Mouse (Mus musculus): ENCODE data around the gene Khdc1a. TPM values are rescaled to one million over a fixed set of nuclear protein-coding genes. Genes with fewer than 3 reads are reported as not detected.
"Not testable (repeated sequence)": the region's sequence is repeated elsewhere in the genome, so short reads cannot be mapped to it uniquely, and the experiment has no call there.

The Khdc1a gene
- total RNA-seq (2014; fragmentation: Nextera tagmentation) (not detected in 2 replicates), total RNA-seq (2017) (not detected in 2 replicates)

GRCm38 (mm10) chr1:21349341-21349740 is at the start of gene Khdc1a:
Gene Khdc1a, plus strand, starts transcription at chr1:21349641.
- no peak for ATAC-seq (replicated peaks; ENCODE audit: low FRiP score, low TSS enrichment, poor library complexity, severe bottlenecking)

- no peak for ATAC-seq (replicated peaks; ENCODE audit: low FRiP score, low TSS enrichment, poor library complexity, severe bottlenecking)
These were observed 49.6 kb upstream of the Khdc1a start for GRCm38 (mm10) chr1:21299826-21300225.

- no peak for ATAC-seq (replicated peaks; ENCODE audit: low FRiP score, low TSS enrichment, poor library complexity, severe bottlenecking)
These were observed 47.8 kb upstream of the Khdc1a start for GRCm38 (mm10) chr1:21301686-21302085.

- no peak for ATAC-seq (replicated peaks; ENCODE audit: low FRiP score, low TSS enrichment, poor library complexity, severe bottlenecking)
These were observed 45.3 kb upstream of the Khdc1a start for GRCm38 (mm10) chr1:21304174-21304573.

- no peak for ATAC-seq (replicated peaks; ENCODE audit: low FRiP score, low TSS enrichment, poor library complexity, severe bottlenecking)
These were observed 44.8 kb upstream of the Khdc1a start for GRCm38 (mm10) chr1:21304646-21305045.

- ATAC-seq (replicated peaks; ENCODE audit: low FRiP score, low TSS enrichment, poor library complexity, severe bottlenecking), result no peak
These were observed 44.0 kb upstream of the Khdc1a start for GRCm38 (mm10) chr1:21305443-21305842.

GRCm38 (mm10) chr1:21314336-21314735 is 35.1 kb upstream of the Khdc1a start:
- ATAC-seq (replicated peaks; ENCODE audit: low FRiP score, low TSS enrichment, poor library complexity, severe bottlenecking), result no peak

- no peak for ATAC-seq (replicated peaks; ENCODE audit: low FRiP score, low TSS enrichment, poor library complexity, severe bottlenecking)
These were observed 33.7 kb upstream of the Khdc1a start for GRCm38 (mm10) chr1:21315756-21316155.

GRCm38 (mm10) chr1:21316305-21316704 is 33.1 kb upstream of the Khdc1a start:
- peak; percentile 88 for ATAC-seq (replicated peaks; ENCODE audit: low FRiP score, low TSS enrichment, poor library complexity, severe bottlenecking)

- ATAC-seq (replicated peaks; ENCODE audit: low FRiP score, low TSS enrichment, poor library complexity, severe bottlenecking), result no peak
These were observed 31.2 kb upstream of the Khdc1a start for GRCm38 (mm10) chr1:21318202-21318601.

GRCm38 (mm10) chr1:21320271-21320670 is 29.2 kb upstream of the Khdc1a start:
- ATAC-seq (replicated peaks; ENCODE audit: low FRiP score, low TSS enrichment, poor library complexity, severe bottlenecking), result not testable (repeated sequence)

- ATAC-seq (replicated peaks; ENCODE audit: low FRiP score, low TSS enrichment, poor library complexity, severe bottlenecking), result no peak
These were observed 27.8 kb upstream of the Khdc1a start for GRCm38 (mm10) chr1:21321656-21322055.

- ATAC-seq (replicated peaks; ENCODE audit: low FRiP score, low TSS enrichment, poor library complexity, severe bottlenecking), result no peak
These were observed 25.4 kb upstream of the Khdc1a start for GRCm38 (mm10) chr1:21323996-21324574.

GRCm38 (mm10) chr1:21324633-21325032 is 24.8 kb upstream of the Khdc1a start:
- no peak for ATAC-seq (replicated peaks; ENCODE audit: low FRiP score, low TSS enrichment, poor library complexity, severe bottlenecking)

- ATAC-seq (replicated peaks; ENCODE audit: low FRiP score, low TSS enrichment, poor library complexity, severe bottlenecking), result no peak
These were observed 22.7 kb upstream of the Khdc1a start for GRCm38 (mm10) chr1:21326733-21327132.

- ATAC-seq (replicated peaks; ENCODE audit: low FRiP score, low TSS enrichment, poor library complexity, severe bottlenecking), result not testable (repeated sequence)
These were observed 18.3 kb upstream of the Khdc1a start for GRCm38 (mm10) chr1:21331161-21331560.

GRCm38 (mm10) chr1:21333222-21333973 is 16.0 kb upstream of the Khdc1a start:
- peak; percentile 65 for ATAC-seq (replicated peaks; ENCODE audit: low FRiP score, low TSS enrichment, poor library complexity, severe bottlenecking)

- no peak for ATAC-seq (replicated peaks; ENCODE audit: low FRiP score, low TSS enrichment, poor library complexity, severe bottlenecking)
These were observed 13.6 kb upstream of the Khdc1a start for GRCm38 (mm10) chr1:21335836-21336235.

- ATAC-seq (replicated peaks; ENCODE audit: low FRiP score, low TSS enrichment, poor library complexity, severe bottlenecking), result no peak
These were observed 8.7 kb upstream of the Khdc1a start for GRCm38 (mm10) chr1:21340745-21341144.

GRCm38 (mm10) chr1:21344253-21344652 is 5.2 kb upstream of the Khdc1a start:
- peak; percentile 94 for ATAC-seq (replicated peaks; ENCODE audit: low FRiP score, low TSS enrichment, poor library complexity, severe bottlenecking)

- not testable (repeated sequence) for ATAC-seq (replicated peaks; ENCODE audit: low FRiP score, low TSS enrichment, poor library complexity, severe bottlenecking)
These were observed 4.7 kb upstream of the Khdc1a start for GRCm38 (mm10) chr1:21344752-21345151.

Measured in megakaryocyte-erythroid progenitor cell, adult 5-6 weeks (primary cell).